26 mouse cellular contexts compared by ENCODE assay signal in genomic region chr19:10608573-10609240, GRCm38 (mm10). TPM values are rescaled to one million over a fixed set of nuclear protein-coding genes. Genes with fewer than 3 reads are reported as not detected.
DNase-seq lines count a peak whose midpoint lies in the region; ATAC-seq and TF ChIP-seq lines count a peak whose summit lies in the region.
"Had no signal": no experiment of that assay in that cellular context is flagged by ENCODE, and none has a peak within 500 bp of the region (broad histone marks: within the 10 kb centered on the region; RNA-seq: fewer than 3 reads in every experiment).

No protein-coding gene starts in this region.

- DNase-seq in lung, postnatal 0 days (ENCODE audit: low spot score) = peak; percentile 12
- DNase-seq in lung, postnatal 14 days = no peak
- DNase-seq in embryonic facial prominence, embryonic 14.5 days (ENCODE audit: low spot score) = peak; percentile 63
- DNase-seq in left cerebral cortex, adult 9 months (ENCODE audit: low spot score in 2 of 2) = no peak
- DNase-seq in layer of hippocampus, adult 11-12 months (ENCODE audit: low spot score) = no peak
- DNase-seq: adrenal gland, postnatal 10 days; B cell, adult 2 months; cerebellum, adult 8-10 months; cerebellum, postnatal 25 days; gastrocnemius, postnatal 14 days; kidney, adult 11 months; kidney, postnatal 14 days; lung, embryonic 14.5 days; thymus, postnatal 4 days had no signal

- TF ChIP-seq CTCF in lung, postnatal 0 days (IDR thresholded peaks at IDR 0.05) = no peak

- WGBS in lung, postnatal 0 days = 72% methylated on average over 5 of the region's 5 CpGs
- 79% methylated on average over 5 of the region's 5 CpGs for WGBS in embryonic facial prominence, embryonic 14.5 days
- 68% methylated on average over 5 of the region's 5 CpGs for WGBS in limb, embryonic 13.5 days

- no peaks in the 10 kb centered on the region for H3K27me3 ChIP-seq in lung, postnatal 0 days (replicated peaks; ENCODE audit: insufficient read depth, low read length)
- H3K27me3 ChIP-seq in embryonic facial prominence, embryonic 14.5 days (replicated peaks; ENCODE audit: control insufficient read depth, insufficient read depth, low read length) = no peaks in the 10 kb centered on the region
- H3K27me3 ChIP-seq in limb, embryonic 13.5 days = no peaks in the 10 kb centered on the region
- H3K27me3 ChIP-seq: embryonic facial prominence, embryonic 13.5 days; hindbrain, embryonic 15.5 days; liver, embryonic 15.5 days; midbrain, embryonic 13.5 days had no signal

- H3K4me1 ChIP-seq in lung, postnatal 0 days (ENCODE audit: insufficient read depth, low read depth, low read length) = peaks cover 5% of the 10 kb centered on the region; the same call in 1 of the 2 replicates
- H3K4me1 ChIP-seq in embryonic facial prominence, embryonic 14.5 days (ENCODE audit: control insufficient read depth, insufficient read depth, low read length) = peaks cover 10% of the 10 kb centered on the region
- peaks cover 33% of the 10 kb centered on the region for H3K4me1 ChIP-seq in limb, embryonic 13.5 days

- H3K9me3 ChIP-seq in lung, postnatal 0 days (ENCODE audit: low read length) = no peaks in the 10 kb centered on the region
- no peaks in the 10 kb centered on the region for H3K9me3 ChIP-seq in embryonic facial prominence, embryonic 14.5 days (ENCODE audit: control insufficient read depth, low read length)
- H3K9me3 ChIP-seq in limb, embryonic 13.5 days = no peaks in the 10 kb centered on the region
- H3K9me3 ChIP-seq: embryonic facial prominence, embryonic 13.5 days; hindbrain, embryonic 10.5 days; hindbrain, embryonic 15.5 days; liver, embryonic 15.5 days; midbrain, embryonic 13.5 days had no signal

- peaks cover 43% of the 10 kb centered on the region; the same call in 1 of the 2 replicates for H3K36me3 ChIP-seq in lung, postnatal 0 days (ENCODE audit: insufficient read depth, low read length)
- peaks cover 63% of the 10 kb centered on the region for H3K36me3 ChIP-seq in embryonic facial prominence, embryonic 14.5 days (ENCODE audit: control insufficient read depth, insufficient read depth, low read length)
- H3K36me3 ChIP-seq in limb, embryonic 13.5 days = peaks cover 67% of the 10 kb centered on the region

- no peak overlapping the region for H3K4me2 ChIP-seq in lung, postnatal 0 days (replicated peaks; ENCODE audit: low read depth, low read length)
- no peak overlapping the region for H3K4me2 ChIP-seq in embryonic facial prominence, embryonic 14.5 days (ENCODE audit: low read depth, low read length)
- H3K4me2 ChIP-seq in limb, embryonic 13.5 days (replicated peaks) = peak overlapping the region; percentile 32; the same call in 1 of the 2 replicates
- H3K4me2 ChIP-seq: embryonic facial prominence, embryonic 13.5 days; heart, embryonic 11.5 days; hindbrain, embryonic 15.5 days; liver, embryonic 15.5 days; lung, embryonic 14.5 days; midbrain, embryonic 13.5 days had no signal

- no peak overlapping the region for H3K9ac ChIP-seq in lung, postnatal 0 days (replicated peaks; ENCODE audit: low read depth)
- H3K9ac ChIP-seq in embryonic facial prominence, embryonic 14.5 days (ENCODE audit: low read depth, low read length) = no peak overlapping the region
- no peak overlapping the region for H3K9ac ChIP-seq in limb, embryonic 13.5 days
- H3K9ac ChIP-seq: embryonic facial prominence, embryonic 13.5 days; hindbrain, embryonic 15.5 days; liver, embryonic 15.5 days; lung, embryonic 14.5 days; midbrain, embryonic 13.5 days had no signal

- H3K27ac ChIP-seq in lung, postnatal 0 days (ENCODE audit: low read length) = no peak overlapping the region
- no peak overlapping the region for H3K27ac ChIP-seq in embryonic facial prominence, embryonic 14.5 days (replicated peaks; ENCODE audit: low read depth, low read length)
- H3K27ac ChIP-seq in limb, embryonic 13.5 days = no peak overlapping the region
- H3K27ac ChIP-seq: embryonic facial prominence, embryonic 13.5 days; hindbrain, embryonic 10.5 days; hindbrain, embryonic 15.5 days; liver, embryonic 15.5 days; macrophage; midbrain, embryonic 13.5 days had no signal

- no peak for TF ChIP-seq EP300 in lung, postnatal 0 days (IDR thresholded peaks at IDR 0.05)

- no peak for ATAC-seq in lung, postnatal 0 days
- ATAC-seq in embryonic facial prominence, embryonic 14.5 days (ENCODE audit: low read depth) = no peak
- ATAC-seq in limb, embryonic 13.5 days (ENCODE audit: low FRiP score, low read depth) = no peak
- ATAC-seq: activated CD4-positive, CD25-positive, alpha-beta regulatory T cell, adult 4 months; forebrain, embryonic 16.5 days; inflammation-experienced regulatory T-cells, adult 6 months; midbrain, embryonic 13.5 days had no signal

- no peak overlapping the region for H3K4me3 ChIP-seq in lung, postnatal 0 days (ENCODE audit: low read depth, low read length)
- H3K4me3 ChIP-seq in embryonic facial prominence, embryonic 14.5 days (ENCODE audit: low read depth, low read length) = no peak overlapping the region
- H3K4me3 ChIP-seq in limb, embryonic 13.5 days = no peak overlapping the region
- H3K4me3 ChIP-seq: embryonic facial prominence, embryonic 13.5 days; erythroblast, embryonic 14.5 days; hindbrain, embryonic 10.5 days; hindbrain, embryonic 15.5 days; liver, embryonic 15.5 days; midbrain, embryonic 13.5 days had no signal

RNA-seq across cellular contexts. Expression of gene Tkfc, which starts 3.3 kb away (rescaled TPM):
- 7.3 TPM in 2 replicates for polyA plus RNA-seq in lung, postnatal 0 days (2015; fragmentation: Nextera tagmentation; extraction: Ambion mirVana)
- polyA plus RNA-seq in embryonic facial prominence, embryonic 14.5 days (2014; fragmentation: Nextera tagmentation; extraction: Ambion mirVana) = 13.9 and 15.4 TPM in 2 replicates
- polyA plus RNA-seq in limb, embryonic 13.5 days (2015; fragmentation: Nextera tagmentation; extraction: Ambion mirVana) = 15.2 and 15.7 TPM in 2 replicates

RNA-seq across cellular contexts. Expression of gene Ddb1, which starts 3.6 kb away (rescaled TPM):
- 178 and 181 TPM in 2 replicates for polyA plus RNA-seq in lung, postnatal 0 days (2015; fragmentation: Nextera tagmentation; extraction: Ambion mirVana)
- 349 and 405 TPM in 2 replicates for polyA plus RNA-seq in embryonic facial prominence, embryonic 14.5 days (2014; fragmentation: Nextera tagmentation; extraction: Ambion mirVana)
- polyA plus RNA-seq in limb, embryonic 13.5 days (2015; fragmentation: Nextera tagmentation; extraction: Ambion mirVana) = 400 and 416 TPM in 2 replicates

RNA-seq across cellular contexts. Expression of gene Vwce, which starts 25.3 kb away (rescaled TPM):
- 0.08 TPM in 1 of 2 replicates, not detected in the other for polyA plus RNA-seq in lung, postnatal 0 days (2015; fragmentation: Nextera tagmentation; extraction: Ambion mirVana)
- polyA plus RNA-seq in embryonic facial prominence, embryonic 14.5 days (2014; fragmentation: Nextera tagmentation; extraction: Ambion mirVana) = 1.5 and 1.8 TPM in 2 replicates
- 4.2 and 4.7 TPM in 2 replicates for polyA plus RNA-seq in limb, embryonic 13.5 days (2015; fragmentation: Nextera tagmentation; extraction: Ambion mirVana)
- polyA plus RNA-seq: macrophage had no signal

RNA-seq across cellular contexts. Expression of gene Tmem138, which starts 31.5 kb away (rescaled TPM):
- 19.4 and 21.6 TPM in 2 replicates for polyA plus RNA-seq in lung, postnatal 0 days (2015; fragmentation: Nextera tagmentation; extraction: Ambion mirVana)
- 30.8 and 34.1 TPM in 2 replicates for polyA plus RNA-seq in embryonic facial prominence, embryonic 14.5 days (2014; fragmentation: Nextera tagmentation; extraction: Ambion mirVana)
- 39.4 and 39.7 TPM in 2 replicates for polyA plus RNA-seq in limb, embryonic 13.5 days (2015; fragmentation: Nextera tagmentation; extraction: Ambion mirVana)

RNA-seq across cellular contexts. Expression of gene Cyb561a3, which starts 31.7 kb away (rescaled TPM):
- 42.3 and 48.1 TPM in 2 replicates for polyA plus RNA-seq in lung, postnatal 0 days (2015; fragmentation: Nextera tagmentation; extraction: Ambion mirVana)
- 17.8 and 20.7 TPM in 2 replicates for polyA plus RNA-seq in embryonic facial prominence, embryonic 14.5 days (2014; fragmentation: Nextera tagmentation; extraction: Ambion mirVana)
- polyA plus RNA-seq in limb, embryonic 13.5 days (2015; fragmentation: Nextera tagmentation; extraction: Ambion mirVana) = 15.9 and 19.3 TPM in 2 replicates

Comparison
In these comparisons a context has a peak if more than half of its experiments do, and no peak if none do; other contexts are left out.
1. DNase-seq: peak in lung, postnatal 0 days (single experiment) and embryonic facial prominence, embryonic 14.5 days (single experiment); none in lung, postnatal 14 days (single experiment), left cerebral cortex, adult 9 months (0 of 2) and layer of hippocampus, adult 11-12 months (single experiment).